Mouse (Mus musculus): ENCODE measurements around the gene Cacul1.

GRCm38 (mm10) chr19:60553501-60553900 lies 27.3 kb downstream of the Cacul1 start:
- TF ChIP-seq CTCF (IDR thresholded peaks at IDR 0.05; ENCODE audit: low read depth, low read length): peak; percentile 56
- TF ChIP-seq POLR2AphosphoS5 (IDR thresholded peaks at IDR 0.05; ENCODE audit: insufficient replicate concordance, low read depth, low read length): no peak
- TF ChIP-seq GATA1 (IDR thresholded peaks at IDR 0.05; ENCODE audit: borderline replicate concordance, low read length): no peak
- no peak for TF ChIP-seq GATA2 (IDR thresholded peaks at IDR 0.05; ENCODE audit: borderline replicate concordance, low read depth, low read length)

Measured in G1E (cell line).